Mouse (Mus musculus) liver, embryonic 11.5 days (tissue): ENCODE results near the gene Bptf. TPM values are rescaled to one million over a fixed set of nuclear protein-coding genes. Genes with fewer than 3 reads are reported as not detected.
"Not testable (repeated sequence)": the region's sequence is repeated elsewhere in the genome, so short reads cannot be mapped to it uniquely, and the experiment has no call there.

Experiments used
- ATAC-seq: fragments of 200-750 bp; cut with Nextera tagmentation; replicated peaks from 2 replicates; pipeline ENCODE4 v1.8.0; 2017; ENCODE audit warnings: moderate number of reproducible peaks, mild to moderate bottlenecking, moderate TSS enrichment, moderate library complexity; ENCODE audit not compliant: low FRiP score
- DNase-seq: peaks from one replicate; pipeline ENCODE4 v3.0.0-alpha.2; 2017; ENCODE audit warnings: low spot score
- H3K27ac ChIP-seq: fragments of 300-500 bp; sonication (generic); 2 replicates; pipeline ENCODE4 v1.5.1; 2014; ENCODE audit warnings: mild to moderate bottlenecking, low read depth, low read length, control low read depth
- H3K27me3 ChIP-seq: fragments of 300-500 bp; sonication (generic); replicated peaks from 2 replicates; pipeline ENCODE4 v1.6.1; 2014; ENCODE audit warnings: low read length, mixed read lengths; ENCODE audit not compliant: control insufficient read depth, insufficient read depth
- H3K36me3 ChIP-seq: fragments of 300-500 bp; sonication (generic); 2 replicates; pipeline ENCODE4 v1.6.1; 2014; ENCODE audit warnings: mild to moderate bottlenecking, low read length, moderate library complexity, mixed read lengths; ENCODE audit not compliant: control insufficient read depth, insufficient read depth
- H3K4me1 ChIP-seq: fragments of 300-500 bp; sonication (generic); replicated peaks from 2 replicates; pipeline ENCODE4 v1.6.1; 2014; ENCODE audit warnings: low read length, mixed read lengths; ENCODE audit not compliant: control insufficient read depth, insufficient read depth
- H3K4me2 ChIP-seq: fragments of 300-500 bp; sonication (generic); 2 replicates; pipeline ENCODE4 v1.6.1; 2014; ENCODE audit warnings: mild to moderate bottlenecking, control low read depth, moderate library complexity
- H3K4me3 ChIP-seq: fragments of 300-500 bp; sonication (generic); 2 replicates; pipeline ENCODE4 v1.5.1; 2014; ENCODE audit warnings: low read depth, low read length, control low read depth
- H3K9ac ChIP-seq: fragments of 300-500 bp; sonication (generic); 2 replicates; pipeline ENCODE4 v1.6.1; 2014; ENCODE audit warnings: low read depth, low read length, control low read depth
- H3K9me3 ChIP-seq: fragments of 300-500 bp; sonication (generic); 2 replicates; pipeline ENCODE4 v1.6.1; 2016; ENCODE audit warnings: low read length, inconsistent platforms, mixed read lengths; ENCODE audit not compliant: control insufficient read depth
- WGBS: fragments of 180-500 bp; shearing (Covaris S2); extraction: QIAGEN DNeasy Blood & Tissue Kit; methylation state at CpG from one replicate; pipeline ENCODE4 v1.1.7; 2014; 5-methylcytosine and 5-hydroxymethylcytosine counted together
- polyA plus RNA-seq: library from polyadenylated mRNA; unstranded; fragments of >200 nt; fragmentation: Nextera tagmentation; extraction: Ambion mirVana; gene quantifications from 2 replicates; pipeline ENCODE4 v1.2.1, GENCODE M21; 2014

Bptf gene
- polyA plus RNA-seq, 1 experiment from 2014 or later = 27.9 TPM

GRCm38 (mm10) chr11:106987384-106987783 lies 144.5 kb downstream of the Bptf start:
- no peaks in the 10 kb centered on the region for H3K4me1 ChIP-seq
- no peak overlapping the region for H3K9ac ChIP-seq
- DNase-seq = no peak
- no peak overlapping the region for H3K4me2 ChIP-seq
- ATAC-seq = 0 out of 2 replicates have a peak, but pooled peaks have one; percentile 32
- no peaks in the 10 kb centered on the region for H3K9me3 ChIP-seq
- 72% methylated on average over 2 of the region's 2 CpGs for WGBS
- H3K27ac ChIP-seq = no peak overlapping the region
- peaks cover 37% of the 10 kb centered on the region; the same call in 1 of the 2 replicates for H3K36me3 ChIP-seq
- H3K4me3 ChIP-seq = no peak overlapping the region
- H3K27me3 ChIP-seq = no peaks in the 10 kb centered on the region

GRCm38 (mm10) chr11:106985979-106986604 lies 145.8 kb downstream of the Bptf start:
- H3K9me3 ChIP-seq, H3K4me3 ChIP-seq, DNase-seq, H3K4me2 ChIP-seq, H3K27ac ChIP-seq, H3K9ac ChIP-seq, H3K4me1 ChIP-seq, H3K27me3 ChIP-seq: not testable (repeated sequence)
- ATAC-seq = 0 out of 2 replicates have a peak, but pooled peaks have one; percentile 35
- WGBS = 87% methylated on average over 9 of the region's 9 CpGs
- peaks cover 31% of the 10 kb centered on the region; the same call in 1 of the 2 replicates for H3K36me3 ChIP-seq

Other genes with a start within 250 kb of the Bptf start
- gene Smurf2, start 211.4 kb downstream of the Bptf start, polyA plus RNA-seq = 8.7 and 9.6 TPM in 2 replicates
- 448 and 517 TPM in 2 replicates for gene Kpna2, start 132.6 kb downstream of the Bptf start, polyA plus RNA-seq
- gene 1810010H24Rik, start 106.4 kb downstream of the Bptf start, polyA plus RNA-seq = 1.9 and 2.1 TPM in 2 replicates
- gene Nol11, start 57.3 kb upstream of the Bptf start, polyA plus RNA-seq = 62.8 and 70.7 TPM in 2 replicates